Mouse (Mus musculus): ENCODE measurements around the gene Myl10. TPM values are rescaled to one million over a fixed set of nuclear protein-coding genes. Genes with fewer than 3 reads are reported as not detected.

Myl10 gene
- polyA plus RNA-seq, 1 experiment = 0.07 TPM

DNA sequence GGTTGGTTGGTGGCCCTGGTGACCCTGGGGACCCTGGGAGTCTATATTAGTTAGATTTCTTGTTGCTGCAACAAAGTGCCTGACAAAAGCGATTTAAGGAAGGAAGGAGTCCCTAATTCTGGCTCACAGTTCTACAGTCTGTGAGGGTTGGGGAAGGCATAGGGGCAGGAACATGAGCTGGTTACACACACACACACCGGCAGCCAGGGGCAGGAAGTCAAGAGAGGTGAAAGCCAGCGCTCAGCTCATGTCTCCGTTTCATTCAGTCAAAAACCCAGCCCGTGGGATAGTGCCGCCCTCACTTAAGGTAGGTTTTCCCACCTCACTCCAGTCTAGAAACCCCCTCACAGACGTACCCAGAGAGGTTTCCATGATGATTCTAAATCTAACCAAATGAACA is 472 bp downstream of the Myl10 start:
- Histone ChIP-seq H3ac (ENCODE audit: control insufficient read depth, insufficient read length, low read depth) (no peak overlapping the region), H3K27me3 (ENCODE audit: control insufficient read depth, insufficient read depth, insufficient read length) (no peaks in the 10 kb centered on the region), H3K36me3 (ENCODE audit: control insufficient read depth, insufficient read depth) (no peaks in the 10 kb centered on the region), H3K79me3 (ENCODE audit: low read depth) (no peaks in the 10 kb centered on the region), H3K79me2 (ENCODE audit: control insufficient read depth, insufficient read depth) (no peaks in the 10 kb centered on the region), H3K4me3 (ENCODE audit: insufficient read depth, poor library complexity, severe bottlenecking) (no peak overlapping the region)
- TF ChIP-seq CEBPB (IDR thresholded peaks at IDR 0.05; ENCODE audit: low read depth) (no peak), FOSL1 (IDR thresholded peaks at IDR 0.05; ENCODE audit: insufficient read depth, low read length, poor library complexity, severe bottlenecking) (no peak), MYOG (IDR thresholded peaks at IDR 0.05; ENCODE audit: control insufficient read depth, extremely low read depth, insufficient read length) (no peak), USF1 (IDR thresholded peaks at IDR 0.05; ENCODE audit: low read depth) (no peak), CTCF (IDR thresholded peaks at IDR 0.05; ENCODE audit: control insufficient read depth, insufficient read depth, insufficient read length) (no peak), MYOD1 (IDR thresholded peaks at IDR 0.05; ENCODE audit: control insufficient read depth, insufficient read length, low read depth) (no peak), MAX (IDR thresholded peaks at IDR 0.05) (no peak)

- TF ChIP-seq CTCF (IDR thresholded peaks at IDR 0.05; ENCODE audit: control insufficient read depth, insufficient read depth, insufficient read length) (no peak), USF1 (IDR thresholded peaks at IDR 0.05; ENCODE audit: low read depth) (no peak), MAX (IDR thresholded peaks at IDR 0.05) (no peak), CEBPB (IDR thresholded peaks at IDR 0.05; ENCODE audit: low read depth) (no peak), FOSL1 (IDR thresholded peaks at IDR 0.05; ENCODE audit: insufficient read depth, low read length, poor library complexity, severe bottlenecking) (no peak), MYOD1 (IDR thresholded peaks at IDR 0.05; ENCODE audit: control insufficient read depth, insufficient read length, low read depth) (no peak), MYOG (IDR thresholded peaks at IDR 0.05; ENCODE audit: control insufficient read depth, extremely low read depth, insufficient read length) (no peak)
- H3ac ChIP-seq (ENCODE audit: control insufficient read depth, insufficient read length, low read depth) = no peak overlapping the region
- no peaks in the 10 kb centered on the region for H3K79me2 ChIP-seq (ENCODE audit: control insufficient read depth, insufficient read depth)
- H3K4me3 ChIP-seq (ENCODE audit: insufficient read depth, poor library complexity, severe bottlenecking) = no peak overlapping the region
- no peaks in the 10 kb centered on the region for H3K79me3 ChIP-seq (ENCODE audit: low read depth)
- H3K27me3 ChIP-seq (ENCODE audit: control insufficient read depth, insufficient read depth, insufficient read length) = no peaks in the 10 kb centered on the region
- H3K36me3 ChIP-seq (ENCODE audit: control insufficient read depth, insufficient read depth) = no peaks in the 10 kb centered on the region
Measured at GRCm38 (mm10) chr5:136694976-136695375, 2.0 kb downstream of the Myl10 start.

GRCm38 (mm10) chr5:136696516-136696915 is 3.6 kb downstream of the Myl10 start:
- no peaks in the 10 kb centered on the region for H3K27me3 ChIP-seq (ENCODE audit: control insufficient read depth, insufficient read depth, insufficient read length)
- no peaks in the 10 kb centered on the region for H3K79me3 ChIP-seq (ENCODE audit: low read depth)
- no peak overlapping the region for H3K4me3 ChIP-seq (ENCODE audit: insufficient read depth, poor library complexity, severe bottlenecking)
- H3K36me3 ChIP-seq (ENCODE audit: control insufficient read depth, insufficient read depth) = no peaks in the 10 kb centered on the region
- TF ChIP-seq MYOD1 (IDR thresholded peaks at IDR 0.05; ENCODE audit: control insufficient read depth, insufficient read length, low read depth) (peak; percentile 16), FOSL1 (IDR thresholded peaks at IDR 0.05; ENCODE audit: insufficient read depth, low read length, poor library complexity, severe bottlenecking) (no peak), CTCF (IDR thresholded peaks at IDR 0.05; ENCODE audit: control insufficient read depth, insufficient read depth, insufficient read length) (no peak)
- no peak overlapping the region for H3ac ChIP-seq (ENCODE audit: control insufficient read depth, insufficient read length, low read depth)
- no peaks in the 10 kb centered on the region for H3K79me2 ChIP-seq (ENCODE audit: control insufficient read depth, insufficient read depth)

DNA sequence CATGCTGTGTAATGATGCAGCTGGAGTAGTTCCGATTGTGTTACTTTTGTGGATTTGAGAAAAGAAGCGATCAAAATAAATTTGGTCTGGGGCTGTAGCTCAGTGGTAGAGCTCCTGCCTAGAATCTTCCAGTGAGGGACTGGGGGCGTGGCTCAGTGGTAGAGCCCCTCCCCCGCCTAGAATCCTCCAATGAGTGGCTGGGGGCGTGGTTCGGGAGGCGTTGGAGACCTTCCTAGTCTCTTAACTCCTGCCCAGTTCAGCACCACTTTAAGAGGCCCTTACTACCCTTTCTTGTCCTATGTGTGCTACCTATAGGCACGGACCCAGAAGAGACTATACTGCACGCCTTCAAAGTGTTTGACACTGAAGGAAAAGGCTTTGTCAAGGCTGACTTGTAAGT is 4.7 kb downstream of the Myl10 start:
- no peak for TF ChIP-seq USF1 (IDR thresholded peaks at IDR 0.05; ENCODE audit: low read depth)
- TF ChIP-seq MAX (IDR thresholded peaks at IDR 0.05) = no peak
- no peak for TF ChIP-seq FOSL1 (IDR thresholded peaks at IDR 0.05; ENCODE audit: insufficient read depth, low read length, poor library complexity, severe bottlenecking)
- TF ChIP-seq CTCF (IDR thresholded peaks at IDR 0.05; ENCODE audit: control insufficient read depth, insufficient read depth, insufficient read length) = no peak
- no peak for TF ChIP-seq MYOG (IDR thresholded peaks at IDR 0.05; ENCODE audit: control insufficient read depth, extremely low read depth, insufficient read length)
- TF ChIP-seq CEBPB (IDR thresholded peaks at IDR 0.05; ENCODE audit: low read depth) = no peak
- TF ChIP-seq MYOD1 (IDR thresholded peaks at IDR 0.05; ENCODE audit: control insufficient read depth, insufficient read length, low read depth) = no peak
- H3K79me3 ChIP-seq (ENCODE audit: low read depth) = no peaks in the 10 kb centered on the region
- no peak overlapping the region for H3ac ChIP-seq (ENCODE audit: control insufficient read depth, insufficient read length, low read depth)
- H3K36me3 ChIP-seq (ENCODE audit: control insufficient read depth, insufficient read depth) = no peaks in the 10 kb centered on the region
- no peaks in the 10 kb centered on the region for H3K79me2 ChIP-seq (ENCODE audit: control insufficient read depth, insufficient read depth)
- no peak overlapping the region for H3K4me3 ChIP-seq (ENCODE audit: insufficient read depth, poor library complexity, severe bottlenecking)
- no peaks in the 10 kb centered on the region for H3K27me3 ChIP-seq (ENCODE audit: control insufficient read depth, insufficient read depth, insufficient read length)

DNA sequence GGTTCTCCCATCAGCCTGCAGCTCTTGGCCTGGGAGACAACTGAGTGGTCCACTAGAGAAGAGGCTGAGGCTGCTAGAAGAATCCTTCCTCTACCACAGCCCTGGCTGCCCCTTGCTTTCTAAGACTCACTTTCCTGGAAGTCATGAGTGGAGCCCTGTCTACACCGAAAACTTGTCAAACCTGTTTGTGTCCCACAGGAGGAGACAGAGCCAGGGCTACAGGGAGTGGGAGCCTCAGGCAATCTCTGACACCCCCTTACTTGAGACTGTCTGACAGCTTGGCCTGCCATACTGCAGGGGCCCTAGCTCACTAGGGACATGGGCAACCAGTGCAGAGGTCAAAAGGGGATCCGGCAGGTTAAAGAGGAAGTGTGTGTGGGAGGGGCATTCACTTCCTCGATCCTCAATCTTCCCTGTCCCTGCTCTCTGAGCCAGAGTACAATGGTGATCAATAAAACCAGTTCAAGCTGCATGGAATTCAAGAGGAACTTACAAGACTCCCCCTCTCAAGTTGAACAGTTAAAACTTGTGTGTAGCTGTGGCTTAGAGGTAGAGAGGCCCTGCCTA is 9.3 kb downstream of the Myl10 start:
- TF ChIP-seq FOSL1 (IDR thresholded peaks at IDR 0.05; ENCODE audit: insufficient read depth, low read length, poor library complexity, severe bottlenecking) = no peak
- TF ChIP-seq MYOG (IDR thresholded peaks at IDR 0.05; ENCODE audit: control insufficient read depth, extremely low read depth, insufficient read length) = no peak
- no peak for TF ChIP-seq MYOD1 (IDR thresholded peaks at IDR 0.05; ENCODE audit: control insufficient read depth, insufficient read length, low read depth)
- TF ChIP-seq CTCF (IDR thresholded peaks at IDR 0.05; ENCODE audit: control insufficient read depth, insufficient read depth, insufficient read length) = no peak
- TF ChIP-seq CEBPB (IDR thresholded peaks at IDR 0.05; ENCODE audit: low read depth) = no peak
- TF ChIP-seq USF1 (IDR thresholded peaks at IDR 0.05; ENCODE audit: low read depth) = no peak
- no peak for TF ChIP-seq MAX (IDR thresholded peaks at IDR 0.05)
- no peaks in the 10 kb centered on the region for H3K36me3 ChIP-seq (ENCODE audit: control insufficient read depth, insufficient read depth)
- H3K4me3 ChIP-seq (ENCODE audit: insufficient read depth, poor library complexity, severe bottlenecking) = no peak overlapping the region
- no peaks in the 10 kb centered on the region for H3K27me3 ChIP-seq (ENCODE audit: control insufficient read depth, insufficient read depth, insufficient read length)
- no peaks in the 10 kb centered on the region for H3K79me3 ChIP-seq (ENCODE audit: low read depth)
- no peaks in the 10 kb centered on the region for H3K79me2 ChIP-seq (ENCODE audit: control insufficient read depth, insufficient read depth)
- H3ac ChIP-seq (ENCODE audit: control insufficient read depth, insufficient read length, low read depth) = no peak overlapping the region

GRCm38 (mm10) chr5:136703751-136704150 is 10.8 kb downstream of the Myl10 start:
- no peaks in the 10 kb centered on the region for H3K36me3 ChIP-seq (ENCODE audit: control insufficient read depth, insufficient read depth)
- H3K27me3 ChIP-seq (ENCODE audit: control insufficient read depth, insufficient read depth, insufficient read length) = no peaks in the 10 kb centered on the region
- no peak overlapping the region for H3K4me3 ChIP-seq (ENCODE audit: insufficient read depth, poor library complexity, severe bottlenecking)
- H3K79me2 ChIP-seq (ENCODE audit: control insufficient read depth, insufficient read depth) = no peaks in the 10 kb centered on the region
- no peak overlapping the region for H3ac ChIP-seq (ENCODE audit: control insufficient read depth, insufficient read length, low read depth)
- TF ChIP-seq CTCF (IDR thresholded peaks at IDR 0.05; ENCODE audit: control insufficient read depth, insufficient read depth, insufficient read length) = peak; percentile 14
- no peak for TF ChIP-seq FOSL1 (IDR thresholded peaks at IDR 0.05; ENCODE audit: insufficient read depth, low read length, poor library complexity, severe bottlenecking)
- no peaks in the 10 kb centered on the region for H3K79me3 ChIP-seq (ENCODE audit: low read depth)
